Mouse (Mus musculus): ENCODE measurements at regions not wholly inside any gene's neighbourhood (a gene's known extent, or its start where the extent isn't known, plus 50 kb on each side); places are given as distances from the start of the nearest gene placed in this dataset.

DNA sequence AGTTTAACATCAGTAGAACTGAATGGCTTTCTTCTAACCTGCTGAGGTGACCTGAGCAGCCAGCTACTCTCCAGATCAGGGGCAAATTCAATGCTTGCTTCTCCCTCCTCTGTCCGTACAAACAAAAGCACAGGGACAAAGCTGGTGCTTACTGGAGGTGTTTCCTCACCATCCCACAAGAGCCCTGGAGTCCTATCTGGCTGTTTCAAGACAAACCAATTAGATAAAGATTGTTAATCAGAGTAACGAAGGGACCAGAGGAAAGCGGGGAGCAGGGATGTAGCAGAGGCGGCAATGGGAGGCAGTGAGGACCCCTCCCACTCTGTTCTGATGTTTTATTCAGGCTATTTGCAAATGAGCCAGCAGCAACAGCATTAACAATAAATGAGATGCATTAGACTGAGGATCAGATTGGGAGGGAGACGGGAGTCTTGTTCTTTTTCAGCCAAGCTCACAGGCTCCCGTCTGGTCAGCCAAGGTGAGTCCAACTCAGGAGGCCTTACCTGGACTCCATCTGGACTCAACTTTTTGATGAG, 418.0 kb upstream of the Gm6657 start:
- no peak for DNase-seq (ENCODE audit: low spot score in 2 of 2)

DNA sequence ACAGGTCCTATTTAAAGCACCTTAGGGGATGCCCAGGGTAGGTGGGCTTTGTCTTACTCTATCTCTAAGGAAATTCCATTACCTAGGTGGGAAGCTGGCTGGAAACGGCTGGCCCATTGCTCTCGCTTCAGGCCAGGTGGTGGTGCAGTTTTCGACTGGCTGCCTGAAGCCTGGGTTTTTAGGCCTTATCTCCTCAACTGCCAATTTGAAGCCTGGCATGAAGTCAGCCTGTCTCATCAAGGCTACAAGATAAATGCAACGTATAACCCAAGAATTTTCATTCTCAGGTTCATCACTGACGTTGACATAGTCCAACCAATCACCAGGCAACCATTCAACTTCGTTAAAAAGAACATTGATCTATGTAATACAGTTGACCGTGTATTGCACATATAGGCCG, 417.3 kb upstream of the Gm6657 start:
- no peak for DNase-seq (ENCODE audit: low spot score in 2 of 2)

- DNase-seq (ENCODE audit: low spot score in 2 of 2) = peak; percentile 72 to 90
These were observed 412.9 kb upstream of the Gm6657 start for GRCm38 (mm10) chr12:77780885-77781698.

- no peak for DNase-seq (ENCODE audit: low spot score in 2 of 2)
These were observed 410.1 kb upstream of the Gm6657 start for GRCm38 (mm10) chr12:77783909-77784308.

GRCm38 (mm10) chr12:77785647-77786046, 408.4 kb upstream of the Gm6657 start:
- no peak for DNase-seq (ENCODE audit: low spot score in 2 of 2)

DNA sequence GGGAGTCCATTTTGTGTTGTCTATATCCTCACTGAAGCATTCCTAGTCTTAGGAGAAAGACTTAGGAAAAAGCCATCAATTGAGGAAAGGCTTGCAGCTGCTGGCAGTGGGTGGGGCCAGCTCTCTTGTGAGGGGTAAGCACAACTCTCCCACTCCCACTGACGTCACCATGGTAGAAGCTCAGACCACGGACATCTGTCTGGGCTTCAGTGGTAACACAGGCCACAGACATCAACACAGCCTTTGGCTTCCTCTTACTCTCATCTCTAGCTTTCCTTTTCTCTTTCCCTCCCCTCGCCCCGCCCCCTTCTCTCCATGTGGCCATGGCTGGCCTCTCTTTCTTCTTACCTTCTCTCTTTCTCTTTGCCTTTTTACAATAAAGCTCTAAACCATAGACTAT, 407.4 kb upstream of the Gm6657 start:
- no peak for DNase-seq (ENCODE audit: low spot score in 2 of 2)

DNA sequence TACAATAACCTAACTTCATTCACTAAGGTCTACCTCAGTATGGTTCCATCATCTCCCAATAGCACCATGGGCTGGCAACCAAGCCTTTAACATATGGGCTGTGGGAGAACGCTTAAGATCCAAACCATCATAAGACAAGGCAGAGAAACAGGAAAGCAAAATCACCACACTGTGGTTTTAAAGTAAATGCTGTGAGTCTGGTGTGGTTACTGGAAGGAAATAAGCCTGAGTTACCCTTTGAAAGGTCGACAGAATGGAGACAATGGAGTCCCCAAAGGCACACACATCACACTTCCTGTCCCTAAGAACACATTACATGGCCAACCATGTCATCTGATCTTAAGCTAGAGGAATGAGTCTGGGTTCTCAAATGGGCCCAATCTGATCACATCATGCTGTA, 405.8 kb upstream of the Gm6657 start:
- no peak for DNase-seq (ENCODE audit: low spot score in 2 of 2)

DNA sequence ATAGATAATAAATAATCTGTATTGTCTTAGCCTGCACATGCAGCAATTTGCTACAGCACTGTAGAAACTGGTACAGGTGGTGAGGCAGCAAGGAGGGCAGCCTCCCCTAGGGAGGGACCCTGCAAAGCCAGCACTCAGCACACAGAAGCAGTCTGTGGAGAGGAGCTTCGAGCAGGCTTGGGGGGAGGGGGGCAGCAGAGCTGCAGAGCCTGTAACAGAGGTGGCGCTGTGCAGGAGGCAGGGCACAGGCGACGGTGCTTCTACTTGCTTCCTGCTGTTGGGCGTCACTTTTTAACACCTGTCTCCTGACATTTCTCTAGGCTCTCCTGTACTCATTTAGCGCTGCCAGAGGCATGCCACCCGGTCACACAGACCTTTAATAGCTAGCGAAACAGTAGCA, 404.6 kb upstream of the Gm6657 start:
- peak; percentile 17 to 42 for DNase-seq (ENCODE audit: low spot score in 2 of 2)

DNA sequence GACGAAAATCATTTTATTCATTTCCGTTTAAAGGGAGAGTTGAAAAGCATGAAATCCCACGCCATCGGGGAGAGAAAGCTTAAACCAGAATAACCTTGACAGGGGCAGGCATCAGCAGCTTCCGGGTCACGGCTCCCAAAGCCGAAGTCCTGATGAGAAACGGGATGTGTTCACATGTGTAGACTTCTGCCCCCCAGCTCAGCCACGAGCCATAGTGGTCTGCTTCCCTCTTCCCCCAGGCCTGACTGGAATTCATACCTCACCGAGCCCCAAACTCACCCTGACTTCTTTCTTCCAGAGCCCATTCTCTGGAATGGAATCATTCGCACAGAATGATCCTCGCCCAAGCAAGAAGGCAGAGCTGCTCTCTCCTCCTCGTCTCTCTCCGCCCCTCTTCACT, 404.2 kb upstream of the Gm6657 start:
- no peak for DNase-seq (ENCODE audit: low spot score in 2 of 2)

DNA sequence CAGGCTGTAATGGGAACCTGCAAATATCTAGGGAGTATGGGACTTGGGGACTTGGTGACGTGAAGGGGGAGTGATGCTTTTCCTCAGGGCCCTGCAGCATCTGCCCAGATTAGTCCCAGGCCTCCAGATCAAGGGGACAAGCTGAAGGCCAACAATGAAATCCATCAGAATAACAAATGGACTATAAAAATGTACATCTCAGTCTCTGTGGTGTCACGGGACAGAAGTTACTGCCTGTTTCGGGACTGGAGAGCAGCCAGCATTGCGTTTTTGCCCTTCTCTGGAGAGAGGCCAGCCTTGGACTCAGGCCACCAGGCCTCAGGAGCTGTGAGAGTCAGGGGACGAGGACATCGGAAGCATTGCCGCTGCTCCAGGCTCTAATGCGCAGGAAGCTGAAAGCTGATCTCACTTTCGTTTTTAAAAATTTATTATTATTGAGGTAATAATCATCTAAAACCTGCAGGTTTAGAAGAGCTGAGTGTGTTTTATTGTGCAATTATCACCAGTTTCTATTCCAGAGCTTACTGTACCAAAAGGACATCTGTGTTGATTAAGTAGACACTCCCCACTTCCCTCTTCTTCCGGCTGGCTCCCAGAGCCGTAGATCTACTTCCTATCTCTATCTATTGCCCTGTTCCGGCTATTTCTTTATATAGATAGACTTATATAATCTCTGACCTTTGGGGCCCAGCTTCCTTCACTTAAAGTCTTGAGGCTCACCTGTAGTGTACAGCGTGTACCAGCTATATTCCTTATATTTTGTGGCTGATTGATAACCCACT, 403.0 kb upstream of the Gm6657 start:
- DNase-seq (ENCODE audit: low spot score in 2 of 2) = no peak

GRCm38 (mm10) chr12:77798516-77798915, 395.5 kb upstream of the Gm6657 start:
- no peak for DNase-seq (ENCODE audit: low spot score in 2 of 2)

DNA sequence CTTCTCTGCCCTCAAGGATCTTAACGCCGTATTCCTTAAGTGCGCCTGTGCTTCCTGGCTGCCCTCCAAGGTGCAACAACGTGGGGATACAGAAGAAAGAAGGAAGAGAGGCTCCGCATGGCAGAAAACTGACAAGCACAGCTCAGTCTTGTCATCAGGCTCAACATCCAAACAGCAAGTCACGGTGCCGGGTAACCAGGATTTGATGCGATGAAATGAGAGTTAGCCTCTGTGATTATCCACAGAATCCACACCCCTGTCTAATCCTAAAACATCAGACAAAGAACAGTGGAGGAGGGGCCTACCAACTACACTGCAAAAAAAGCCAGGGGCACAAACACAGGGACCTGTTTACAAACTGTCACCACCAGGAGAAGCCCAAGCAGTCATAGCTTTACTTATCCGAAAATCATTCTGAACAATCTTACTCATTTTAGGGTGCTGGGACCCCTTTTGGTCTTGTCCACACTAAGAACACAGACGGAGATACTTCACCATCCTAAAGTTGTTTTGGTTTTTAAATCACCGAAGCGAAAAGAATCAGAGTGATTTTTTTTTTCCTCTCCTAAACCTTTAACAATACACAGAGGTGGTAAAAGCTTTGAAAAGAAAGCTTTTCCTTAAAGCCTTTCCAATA, 394.8 kb upstream of the Gm6657 start:
- DNase-seq (ENCODE audit: low spot score in 2 of 2) = no peak

GRCm38 (mm10) chr12:77807674-77808073, 386.4 kb upstream of the Gm6657 start:
- no peak for DNase-seq (ENCODE audit: low spot score in 2 of 2)

DNA sequence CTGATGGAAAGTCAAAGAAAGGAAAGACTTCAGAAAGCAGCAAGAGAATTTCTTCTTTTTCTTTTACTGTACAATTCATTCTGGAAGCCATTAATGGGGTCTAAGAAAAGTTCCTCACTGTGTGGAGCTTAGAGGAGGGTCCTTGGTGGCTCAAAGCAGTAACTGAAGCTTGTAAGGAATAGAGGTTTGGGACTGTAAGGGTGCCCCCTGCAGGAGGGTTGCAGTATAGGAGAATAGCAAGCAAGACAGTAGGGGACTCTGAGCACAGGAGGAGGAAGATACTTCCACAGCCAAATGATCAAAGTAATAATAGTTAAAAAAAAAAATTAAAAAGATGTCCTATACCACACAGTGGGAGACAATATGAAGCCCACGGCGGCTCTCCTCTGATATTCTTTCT, 382.8 kb upstream of the Gm6657 start:
- peak in 1 of 2 experiments; percentile 58 for DNase-seq (ENCODE audit: low spot score in 2 of 2)

GRCm38 (mm10) chr12:77819456-77819855, 374.6 kb upstream of the Gm6657 start:
- DNase-seq (ENCODE audit: low spot score in 2 of 2) = no peak

GRCm38 (mm10) chr12:77823381-77824030, 370.5 kb upstream of the Gm6657 start:
- no peak for DNase-seq (ENCODE audit: low spot score in 2 of 2)

DNA sequence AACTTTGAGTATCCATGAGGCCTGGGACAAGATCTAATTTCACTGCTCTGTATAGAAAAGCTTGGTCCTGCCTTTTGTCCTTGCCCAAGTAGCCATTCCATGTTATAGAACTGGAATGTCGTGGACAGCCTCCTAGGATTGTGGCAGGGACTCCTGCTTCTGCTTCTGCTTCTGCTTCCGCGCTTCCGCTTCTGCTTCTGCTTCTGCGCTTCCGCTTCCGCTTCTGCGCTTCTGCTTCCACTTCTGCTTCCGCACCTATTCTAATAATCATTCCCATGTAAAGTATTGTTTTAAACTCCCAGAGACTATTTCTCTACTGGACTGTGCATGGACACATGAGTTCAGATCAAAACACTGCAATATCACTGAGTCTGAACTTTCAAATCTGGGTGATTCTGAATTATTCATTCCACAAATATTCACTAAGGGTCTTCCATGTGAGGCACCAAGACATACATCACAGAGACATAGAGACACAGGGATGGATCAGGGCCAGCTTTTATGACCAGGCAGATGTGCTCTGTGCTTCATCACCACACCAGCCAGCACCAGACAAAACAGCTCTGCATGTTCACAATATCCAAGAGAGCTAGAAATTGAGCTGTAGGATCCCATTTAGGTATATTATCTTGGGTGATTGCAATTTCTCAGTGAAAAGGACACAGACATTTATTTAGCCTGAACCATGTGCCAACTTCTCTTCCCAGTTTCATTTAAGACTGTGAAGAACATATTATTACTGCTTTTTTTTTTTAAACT, 360.5 kb upstream of the Gm6657 start:
- no peak for DNase-seq (ENCODE audit: low spot score in 2 of 2)

GRCm38 (mm10) chr12:77834891-77835290, 359.2 kb upstream of the Gm6657 start:
- no peak for DNase-seq (ENCODE audit: low spot score in 2 of 2)

DNA sequence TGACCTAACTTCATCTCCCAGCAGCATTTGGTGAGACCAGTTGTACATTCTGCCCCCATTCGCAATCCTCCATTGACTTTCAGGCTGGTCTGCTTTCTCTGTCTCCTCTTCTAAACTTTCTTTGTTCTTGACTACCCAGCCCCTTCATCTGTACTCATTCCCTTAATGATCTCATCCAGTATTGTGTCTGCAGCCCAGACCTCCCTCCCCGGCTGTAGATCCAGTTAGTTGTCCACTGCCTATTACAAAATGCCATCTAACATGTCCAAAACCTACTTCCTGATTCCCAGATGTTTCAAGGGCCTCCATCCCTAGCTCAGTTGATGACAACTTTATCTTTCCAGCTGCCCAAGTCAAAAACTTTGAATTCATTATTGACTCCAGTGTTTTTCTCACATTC, 357.8 kb upstream of the Gm6657 start:
- no peak for DNase-seq (ENCODE audit: low spot score in 2 of 2)

DNA sequence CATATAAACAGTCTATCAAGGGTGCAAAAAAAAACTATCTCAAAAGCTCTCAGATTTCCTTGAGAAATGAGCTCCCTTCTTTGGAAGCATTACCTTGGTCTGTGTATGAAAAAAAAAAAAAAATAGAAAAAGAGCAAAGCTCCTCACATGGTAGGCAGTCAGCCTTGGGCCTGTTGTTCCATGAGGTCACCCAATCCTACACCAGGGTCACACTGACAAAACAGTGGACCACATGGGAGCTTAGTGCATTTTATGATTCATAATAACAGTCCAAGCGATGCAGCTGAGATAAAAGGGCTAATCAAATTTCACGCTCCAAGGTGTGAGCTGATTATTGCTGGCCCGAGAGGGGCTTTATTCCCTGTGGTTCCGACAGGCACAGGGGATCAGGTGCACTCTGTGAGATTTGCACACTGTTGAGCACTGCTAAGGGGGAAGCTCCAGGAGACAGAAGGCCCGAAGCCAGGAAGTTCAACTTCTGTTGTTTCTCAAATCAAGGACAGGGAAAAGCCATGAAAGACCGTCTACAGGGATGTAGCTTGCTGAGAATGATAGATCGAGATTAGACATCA, 352.1 kb upstream of the Gm6657 start:
- DNase-seq (ENCODE audit: low spot score in 2 of 2) = no peak
